Mouse (Mus musculus) stomach, embryonic 16.5 days (tissue): ENCODE data around the gene Hormad2. TPM values are rescaled to one million over a fixed set of nuclear protein-coding genes. Genes with fewer than 3 reads are reported as not detected.

Experiments used
- ATAC-seq: fragments of 200-750 bp; cut with Nextera tagmentation; 2 replicates; pipeline ENCODE4 v1.8.0; 2017; ENCODE audit warnings: moderate number of reproducible peaks, moderate TSS enrichment; ENCODE audit not compliant: insufficient read depth, low FRiP score
- H3K27ac ChIP-seq: fragments of 300-500 bp; sonication (generic); 2 replicates; pipeline ENCODE4 v1.5.1; 2014; ENCODE audit warnings: low read length
- H3K27me3 ChIP-seq: fragments of 300-500 bp; sonication (generic); 2 replicates; pipeline ENCODE4 v1.6.1; 2014; ENCODE audit warnings: low read length, control low read depth, mixed read lengths; ENCODE audit not compliant: control insufficient read depth, insufficient read depth
- H3K36me3 ChIP-seq: fragments of 300-500 bp; sonication (generic); 2 replicates; pipeline ENCODE4 v1.6.1; 2014; ENCODE audit warnings: low read length; ENCODE audit not compliant: control insufficient read depth, insufficient read depth
- H3K4me1 ChIP-seq: fragments of 300-500 bp; sonication (generic); 2 replicates; pipeline ENCODE4 v1.6.1; 2014; ENCODE audit warnings: low read length, control low read depth, mixed read lengths; ENCODE audit not compliant: control insufficient read depth, insufficient read depth
- H3K4me2 ChIP-seq: fragments of 300-500 bp; sonication (generic); 2 replicates; pipeline ENCODE4 v1.6.1; 2014; ENCODE audit warnings: low read depth, low read length, mixed read lengths
- H3K4me3 ChIP-seq: fragments of 300-500 bp; sonication (generic); replicated peaks from 2 replicates; pipeline ENCODE4 v1.5.1; 2014; ENCODE audit warnings: mild to moderate bottlenecking, low read length
- H3K9ac ChIP-seq: fragments of 300-500 bp; sonication (generic); 2 replicates; pipeline ENCODE4 v1.6.1; 2014; ENCODE audit warnings: low read length
- H3K9me3 ChIP-seq: fragments of 300-500 bp; sonication (generic); replicated peaks from 2 replicates; pipeline ENCODE4 v1.6.1; 2016; ENCODE audit warnings: low read length, control low read depth; ENCODE audit not compliant: control insufficient read depth
- WGBS: fragments of 180-500 bp; shearing (Covaris S2); extraction: QIAGEN DNeasy Blood & Tissue Kit; methylation state at CpG from one replicate; pipeline ENCODE4 v1.1.7; 2014; 5-methylcytosine and 5-hydroxymethylcytosine counted together
- polyA plus RNA-seq: library from polyadenylated mRNA; unstranded; fragments of >200 nt; fragmentation: Nextera tagmentation; extraction: Ambion mirVana; gene quantifications from 2 replicates; pipeline ENCODE4 v1.2.1, GENCODE M21; 2015

Hormad2 gene
- polyA plus RNA-seq, 1 experiment from 2014 or later, result 0.17 TPM

DNA sequence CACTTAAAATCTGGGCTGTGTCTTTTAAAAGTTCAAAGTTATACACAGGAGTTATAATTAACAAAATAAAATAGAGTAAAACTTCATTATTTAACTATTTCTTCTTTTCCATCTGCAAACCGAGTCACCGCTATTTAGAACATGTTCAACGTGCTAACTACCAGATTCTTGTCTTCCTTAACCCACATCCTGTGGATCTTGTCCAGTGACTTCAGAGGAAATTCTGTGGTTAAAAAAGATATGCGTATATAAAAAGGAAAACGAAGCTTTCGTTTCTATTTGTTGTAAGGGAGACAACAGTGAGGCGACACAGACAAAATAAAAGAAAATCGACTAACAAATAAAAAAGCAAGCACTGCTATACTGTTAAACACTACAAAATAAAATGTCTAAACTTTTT is 17.1 kb downstream of the Hormad2 start:
- Histone ChIP-seq H3K27me3 (no peaks in the 10 kb centered on the region), H3K4me2 (no peak overlapping the region), H3K27ac (no peak overlapping the region), H3K9me3 (no peaks in the 10 kb centered on the region), H3K4me1 (no peaks in the 10 kb centered on the region), H3K9ac (no peak overlapping the region), H3K36me3 (no peaks in the 10 kb centered on the region), H3K4me3 (no peak overlapping the region)
- ATAC-seq, result no peak
- WGBS, result 81% methylated on average over 8 of the region's 8 CpGs

DNA sequence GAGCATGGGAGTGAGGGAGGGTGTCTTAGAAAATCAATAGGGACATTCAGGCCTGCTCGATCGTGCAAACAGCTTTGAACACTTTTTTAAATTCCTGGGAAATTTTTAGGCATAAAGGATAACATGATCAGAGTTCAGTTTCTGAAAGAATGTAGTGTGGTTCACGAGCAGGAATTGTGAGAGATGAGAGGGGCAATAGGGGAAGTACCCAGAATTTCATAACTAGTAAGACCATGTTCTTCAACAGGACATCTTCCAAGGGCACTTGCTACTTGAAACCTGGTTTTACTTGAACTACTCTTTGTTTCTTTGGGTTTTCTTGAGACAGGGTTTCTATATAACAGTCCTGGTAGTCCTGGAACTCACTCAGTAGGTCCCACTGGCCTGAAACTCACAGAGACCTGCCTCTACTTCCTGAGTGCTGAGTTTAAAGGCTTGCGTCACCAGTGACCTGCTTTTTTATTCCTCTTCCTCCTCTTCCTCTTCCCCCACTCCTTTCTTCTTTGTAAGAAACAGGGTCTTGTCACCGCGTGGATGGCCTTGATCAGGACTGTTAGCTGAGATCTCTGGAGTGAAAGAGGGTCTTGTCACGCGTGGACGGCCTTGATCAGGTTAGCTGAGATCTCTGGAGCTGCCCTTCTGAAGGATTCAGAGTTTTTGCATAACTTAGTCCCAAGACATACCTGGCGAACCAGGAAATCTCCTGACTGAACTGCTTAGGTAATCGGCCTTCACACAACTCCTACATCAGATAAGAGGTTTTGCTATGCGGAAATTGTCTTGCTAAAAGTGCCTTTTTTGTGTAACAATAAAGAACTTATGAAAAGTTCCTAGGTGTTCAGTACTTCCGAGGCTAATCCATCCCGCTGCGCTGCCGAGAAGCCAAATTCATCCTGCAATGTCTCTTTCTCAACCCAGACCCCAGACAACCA is 18.1 kb downstream of the Hormad2 start:
- H3K27ac ChIP-seq, result no peak overlapping the region

DNA sequence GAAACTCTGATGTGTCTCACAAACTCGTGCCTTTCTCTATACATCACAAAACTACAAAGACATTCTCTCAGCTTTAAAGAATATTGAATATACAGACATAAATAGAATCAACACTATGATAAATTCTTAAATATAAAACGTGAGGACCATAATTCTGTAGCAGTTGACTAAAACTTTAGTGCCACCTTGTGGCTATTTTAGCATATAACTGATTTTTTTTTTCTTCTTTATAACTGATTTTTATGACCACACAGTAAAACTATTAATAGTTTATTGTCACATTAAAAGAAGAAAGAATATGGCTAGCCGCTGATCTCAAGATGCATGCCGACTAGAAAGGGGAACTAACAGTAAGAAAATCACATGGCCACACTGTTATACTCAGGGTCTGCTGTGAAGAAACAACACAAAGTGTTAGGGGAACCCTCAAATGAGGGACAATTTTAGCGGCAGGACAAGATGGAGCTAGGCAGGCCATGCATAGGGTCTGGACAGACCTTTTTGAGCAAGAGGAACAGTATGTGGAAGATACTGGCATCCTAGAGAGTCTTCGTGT is 18.9 kb downstream of the Hormad2 start:
- ATAC-seq, result no peak
- Histone ChIP-seq H3K36me3 (no peaks in the 10 kb centered on the region), H3K27me3 (no peaks in the 10 kb centered on the region), H3K4me2 (no peak overlapping the region), H3K4me3 (no peak overlapping the region), H3K27ac (no peak overlapping the region), H3K9me3 (no peaks in the 10 kb centered on the region), H3K4me1 (no peaks in the 10 kb centered on the region), H3K9ac (no peak overlapping the region)
- WGBS, result 42% methylated on average over 6 of the region's 6 CpGs

More for the DNA sequence above, 18.1 kb downstream of the Hormad2 start:
- Histone ChIP-seq H3K4me3 (no peak overlapping the region), H3K9ac (no peak overlapping the region), H3K4me1 (no peaks in the 10 kb centered on the region), H3K36me3 (no peaks in the 10 kb centered on the region), H3K27me3 (no peaks in the 10 kb centered on the region), H3K9me3 (no peaks in the 10 kb centered on the region), H3K4me2 (no peak overlapping the region)
- WGBS, result 73% methylated on average over 16 of the region's 16 CpGs
- no peak for ATAC-seq

DNA sequence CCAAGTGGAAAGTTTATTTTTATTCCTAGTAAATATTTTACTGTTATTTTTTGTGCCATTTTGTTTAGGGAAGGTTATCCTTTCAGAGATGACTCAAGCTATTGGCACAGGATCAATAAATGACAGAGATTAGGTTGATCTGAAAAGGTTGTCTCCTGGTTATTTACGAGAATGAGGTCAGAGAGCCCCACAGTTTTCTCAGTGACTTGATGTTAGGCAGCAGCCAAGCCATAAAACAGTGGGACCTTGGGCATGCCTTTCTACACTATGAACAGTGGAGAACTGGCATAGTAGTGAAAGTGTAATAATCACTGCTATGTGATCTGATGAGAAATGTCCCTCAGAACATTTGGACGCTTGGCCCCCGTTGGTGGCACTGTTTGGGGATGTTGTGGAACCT is 22.9 kb downstream of the Hormad2 start:
- Histone ChIP-seq H3K4me3 (no peak overlapping the region), H3K27me3 (no peaks in the 10 kb centered on the region), H3K36me3 (no peaks in the 10 kb centered on the region), H3K9ac (no peak overlapping the region), H3K4me2 (no peak overlapping the region), H3K4me1 (no peaks in the 10 kb centered on the region), H3K27ac (no peak overlapping the region), H3K9me3 (no peaks in the 10 kb centered on the region)
- ATAC-seq, result no peak
- WGBS, result 79% methylated on average over 3 of the region's 3 CpGs

DNA sequence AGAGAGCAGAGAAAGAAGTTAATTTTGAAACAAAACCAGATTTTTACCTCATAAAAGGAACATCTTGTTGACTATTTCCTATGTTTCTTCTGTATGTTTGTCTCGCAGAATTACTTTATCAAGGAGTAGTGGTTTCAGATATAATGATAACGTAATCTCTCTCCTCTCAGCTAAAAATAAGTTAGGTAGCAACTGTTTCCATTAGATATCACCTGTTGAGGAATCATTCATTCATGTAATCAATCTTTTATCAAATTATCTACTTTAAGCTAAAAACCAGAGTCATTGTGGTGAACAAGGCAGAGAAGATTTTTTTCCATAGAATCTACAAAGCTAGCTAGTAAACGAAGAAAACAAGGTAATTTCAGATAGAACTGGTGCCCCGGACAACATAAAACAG is 28.6 kb downstream of the Hormad2 start:
- ATAC-seq, result no peak
- Histone ChIP-seq H3K4me3 (no peak overlapping the region), H3K4me1 (no peaks in the 10 kb centered on the region), H3K27ac (no peak overlapping the region), H3K27me3 (no peaks in the 10 kb centered on the region), H3K4me2 (no peak overlapping the region), H3K36me3 (no peaks in the 10 kb centered on the region), H3K9ac (no peak overlapping the region), H3K9me3 (no peaks in the 10 kb centered on the region)
- WGBS, result 87% methylated on average over 4 of the region's 4 CpGs

DNA sequence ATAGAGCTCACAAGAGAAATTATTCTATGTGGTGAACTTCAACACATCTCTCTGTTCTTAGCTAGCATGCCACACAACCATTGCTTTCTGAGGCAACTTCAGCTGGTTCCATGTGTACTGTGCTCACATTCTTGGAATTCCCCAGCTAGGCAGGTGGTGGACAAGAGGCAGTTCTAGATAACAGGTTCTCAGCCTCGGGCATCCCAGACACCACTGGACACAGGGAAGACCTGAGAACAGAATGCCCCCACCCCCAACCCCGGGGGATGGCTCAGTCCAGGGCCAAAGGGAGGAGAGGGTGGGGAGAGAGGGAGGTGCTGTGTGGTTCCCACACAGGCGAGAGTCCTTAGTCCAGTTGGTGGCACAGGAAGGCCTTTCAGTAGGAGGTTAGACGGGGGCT is 36.6 kb downstream of the Hormad2 start:
- WGBS, result 35% methylated on average over 4 of the region's 4 CpGs
- Histone ChIP-seq H3K27ac (no peak overlapping the region), H3K4me2 (no peak overlapping the region), H3K9ac (no peak overlapping the region), H3K9me3 (no peaks in the 10 kb centered on the region), H3K4me3 (no peak overlapping the region), H3K36me3 (no peaks in the 10 kb centered on the region), H3K4me1 (no peaks in the 10 kb centered on the region), H3K27me3 (no peaks in the 10 kb centered on the region)
- ATAC-seq, result no peak

DNA sequence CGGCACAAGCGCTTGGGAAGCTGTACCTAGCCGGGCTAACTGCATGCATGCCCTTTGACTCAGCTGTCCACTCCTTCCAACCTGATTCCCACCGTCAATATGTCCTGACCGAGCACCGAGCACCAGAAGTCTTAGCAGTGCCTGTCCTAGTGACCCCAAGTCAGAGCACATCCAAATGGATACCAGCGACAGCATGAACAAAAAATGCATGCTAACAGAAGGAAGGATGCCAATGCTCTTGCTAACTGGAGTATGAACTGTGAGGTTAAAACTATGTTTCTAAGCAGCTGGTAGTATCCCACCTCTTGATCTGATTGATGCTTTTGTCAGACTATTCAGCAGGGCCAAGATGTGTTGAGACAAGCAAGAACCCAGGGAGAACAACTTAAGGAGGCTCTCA is 37.5 kb downstream of the Hormad2 start:
- no peak for ATAC-seq
- Histone ChIP-seq H3K27me3 (no peaks in the 10 kb centered on the region), H3K4me1 (no peaks in the 10 kb centered on the region), H3K9me3 (no peaks in the 10 kb centered on the region), H3K4me3 (no peak overlapping the region), H3K27ac (no peak overlapping the region), H3K36me3 (no peaks in the 10 kb centered on the region), H3K4me2 (no peak overlapping the region), H3K9ac (no peak overlapping the region)
- WGBS, result 77% methylated on average over 7 of the region's 7 CpGs

DNA sequence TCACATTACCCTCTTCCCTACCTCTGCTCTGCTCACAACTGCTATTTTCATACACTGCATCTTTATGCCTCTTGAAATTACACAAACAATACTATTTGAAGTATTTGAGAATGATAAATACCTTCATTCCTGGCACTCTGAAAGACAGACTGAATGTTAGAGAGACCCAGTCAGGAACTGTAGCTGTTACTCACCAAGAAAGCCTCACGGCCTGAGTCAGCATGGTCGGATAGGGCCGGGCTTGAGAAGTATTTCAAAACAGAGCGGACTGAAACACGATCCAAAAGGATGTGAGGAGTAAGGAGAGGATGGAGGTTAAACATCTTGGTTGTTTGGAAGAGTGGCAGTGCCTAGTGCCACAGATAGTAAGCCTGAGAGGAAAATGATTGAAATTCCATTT is 39.7 kb downstream of the Hormad2 start:
- Histone ChIP-seq H3K9ac (no peak overlapping the region), H3K27me3 (no peaks in the 10 kb centered on the region), H3K36me3 (no peaks in the 10 kb centered on the region), H3K4me2 (no peak overlapping the region), H3K27ac (no peak overlapping the region), H3K4me3 (no peak overlapping the region), H3K4me1 (no peaks in the 10 kb centered on the region), H3K9me3 (no peaks in the 10 kb centered on the region)
- no peak for ATAC-seq
- 38% methylated on average over 5 of the region's 5 CpGs for WGBS

DNA sequence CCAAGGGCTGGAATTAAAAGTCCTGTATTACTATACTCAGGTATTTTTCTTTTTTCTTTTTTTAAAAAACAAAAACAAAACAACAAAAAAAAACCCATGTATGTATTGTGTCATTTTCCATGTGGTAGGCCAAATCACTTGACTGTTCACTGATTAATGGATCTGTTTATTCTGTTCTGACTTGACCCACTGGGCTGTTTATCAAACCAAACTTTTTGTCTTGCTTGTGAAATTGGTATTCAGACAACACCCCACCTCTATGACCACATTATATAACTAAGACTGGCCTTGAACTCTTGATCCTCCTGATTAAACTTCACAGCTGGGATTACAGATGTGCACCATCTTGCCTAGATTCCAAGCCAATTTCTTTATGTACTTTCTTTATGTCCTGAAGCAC is 46.7 kb downstream of the Hormad2 start:
- Histone ChIP-seq H3K4me3 (no peak overlapping the region), H3K9me3 (no peaks in the 10 kb centered on the region), H3K36me3 (no peaks in the 10 kb centered on the region), H3K27ac (no peak overlapping the region), H3K4me2 (no peak overlapping the region), H3K27me3 (no peaks in the 10 kb centered on the region), H3K9ac (no peak overlapping the region), H3K4me1 (no peaks in the 10 kb centered on the region)
- ATAC-seq, result no peak
